Mouse (Mus musculus) c-Kit-positive CD71-positive TER-119-negative erythroid progenitor cells, embryonic 14.5 days (primary cell): ENCODE results near the gene Plxna2.
A peak's percentile ranks its signal among the peaks of the same experiment; 100 is the strongest.

Experiments used
- DNase-seq: peaks from one replicate; pipeline ENCODE4 v3.0.0-alpha.2; 2013; ENCODE audit warnings: low read depth

Gene Plxna2

DNA sequence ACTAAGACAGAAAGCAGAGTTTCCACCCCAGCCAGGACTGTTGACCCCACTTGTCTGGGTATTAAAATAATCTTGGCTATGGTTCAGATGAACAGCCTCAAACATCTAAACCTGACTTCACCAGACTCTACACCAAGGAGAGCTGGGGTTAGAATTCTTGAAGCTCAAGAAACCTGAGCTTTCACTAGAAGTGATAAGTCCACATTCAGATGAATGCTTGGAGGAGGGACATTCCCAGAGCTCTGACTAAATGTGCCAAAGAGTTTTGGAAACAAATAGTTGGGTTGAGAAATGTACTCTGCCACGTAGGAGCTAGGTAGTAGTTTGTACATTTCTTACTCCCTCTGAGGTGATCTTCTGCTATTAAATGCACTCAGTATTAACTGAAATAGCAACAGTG is 203.7 kb downstream of the Plxna2 start:
- no peak for DNase-seq

DNA sequence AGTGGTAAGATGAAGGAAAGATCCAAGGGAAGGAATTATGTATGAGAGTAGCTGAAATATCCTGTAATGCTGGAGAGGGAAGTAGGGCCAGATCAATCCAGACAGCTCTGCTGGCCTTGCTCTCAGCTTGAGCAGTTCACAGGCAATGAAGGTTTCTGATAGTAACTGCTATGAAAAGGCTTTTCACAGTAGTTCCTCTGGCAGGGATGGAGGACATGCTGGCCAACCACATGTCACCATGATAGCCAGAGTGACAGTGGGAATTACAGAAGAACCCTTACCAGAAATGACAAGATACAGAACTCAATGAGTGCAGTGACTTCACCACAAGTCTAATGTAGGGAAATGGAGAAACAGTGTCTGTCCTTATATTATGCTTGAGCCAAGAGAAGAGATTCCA is 210.3 kb downstream of the Plxna2 start:
- no peak for DNase-seq

DNA sequence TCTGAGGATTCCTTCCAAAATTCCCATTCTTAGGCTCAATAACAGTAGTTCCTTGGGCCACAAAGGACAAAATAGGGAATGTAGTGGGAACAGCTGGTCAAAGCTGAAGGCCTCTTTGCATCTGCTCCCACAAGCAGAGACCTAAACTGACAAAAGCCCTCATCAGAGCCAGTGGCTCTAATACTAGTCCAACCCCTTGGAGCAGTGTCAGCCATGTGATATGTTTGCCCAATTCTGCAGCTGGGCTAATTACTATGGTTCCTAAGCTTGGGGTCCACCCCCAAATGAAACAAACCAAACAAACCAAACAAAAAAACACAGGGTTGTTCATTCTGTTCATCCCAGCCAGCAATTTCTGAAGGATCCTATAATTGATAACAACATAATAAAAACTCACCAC is 217.2 kb downstream of the Plxna2 start:
- DNase-seq, result no peak

DNA sequence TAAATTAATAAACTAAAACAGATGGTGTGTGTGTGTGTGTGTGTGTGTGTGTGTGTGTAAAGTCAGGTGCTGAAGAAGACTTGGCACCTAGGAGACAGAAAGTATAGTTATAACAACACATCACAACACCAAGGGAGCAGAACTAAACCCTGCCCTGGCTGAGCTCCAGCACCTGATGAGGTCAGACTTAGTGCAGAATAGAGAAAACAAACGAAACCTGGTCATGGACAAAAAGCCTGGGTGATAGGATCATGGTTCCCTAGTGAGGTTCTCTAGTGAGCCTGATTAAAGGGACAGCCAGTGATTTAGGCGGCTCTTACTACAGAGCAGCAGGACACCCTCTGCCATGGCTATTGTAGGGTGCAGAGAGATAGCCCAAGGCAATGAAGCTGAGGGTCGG is 218.2 kb downstream of the Plxna2 start:
- no peak for DNase-seq

DNA sequence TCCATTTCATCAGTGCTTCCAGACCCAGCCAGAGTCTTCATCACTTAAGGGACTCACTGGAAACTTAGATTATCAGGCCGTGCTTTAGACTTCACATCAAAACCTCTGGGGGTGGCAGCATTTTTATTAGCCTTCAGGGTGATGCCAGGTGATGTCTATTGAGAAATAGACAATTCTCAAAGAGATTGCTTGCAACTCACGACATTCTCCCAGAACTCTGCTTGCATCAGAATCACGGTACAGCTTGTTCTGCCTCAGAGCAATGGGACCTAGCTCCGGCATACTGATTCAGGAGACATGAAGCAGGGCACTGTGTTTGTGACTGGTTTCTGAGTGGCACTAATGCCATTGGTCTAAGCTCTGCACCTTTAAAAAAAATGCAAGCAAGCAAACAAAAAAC is 218.7 kb downstream of the Plxna2 start:
- no peak for DNase-seq

DNA sequence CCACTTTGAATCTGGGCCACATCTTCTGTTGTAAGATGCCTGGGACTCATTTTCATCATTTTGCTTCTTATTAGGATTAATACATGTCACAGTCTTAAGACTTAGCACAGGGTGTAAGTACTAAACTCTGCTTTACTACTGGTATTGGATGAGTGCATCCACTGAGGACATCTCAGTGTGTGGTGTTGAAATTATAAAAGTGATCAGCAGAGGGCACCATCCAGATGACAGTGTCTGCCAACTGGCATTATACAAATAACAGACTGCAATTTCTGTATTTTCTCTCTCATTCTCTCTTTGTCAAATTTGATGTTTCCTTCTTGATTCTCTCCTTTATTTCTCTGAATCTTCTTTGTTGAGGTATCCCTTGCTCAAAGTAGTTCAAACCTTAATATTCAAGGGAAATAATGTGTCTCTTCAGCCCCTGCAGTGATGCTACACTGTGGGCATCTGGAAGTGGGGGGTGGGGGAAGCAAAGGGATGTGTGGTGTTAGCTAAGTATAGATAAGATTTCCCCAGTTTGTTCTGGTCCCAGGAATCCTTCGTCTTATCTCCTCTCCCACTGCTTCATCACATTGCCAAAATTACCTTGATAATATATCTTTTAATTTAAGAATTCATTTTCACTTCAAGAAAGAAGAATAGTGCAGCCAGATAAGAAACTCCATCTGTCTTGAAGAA is 221.4 kb downstream of the Plxna2 start:
- peak; percentile 3 for DNase-seq

DNA sequence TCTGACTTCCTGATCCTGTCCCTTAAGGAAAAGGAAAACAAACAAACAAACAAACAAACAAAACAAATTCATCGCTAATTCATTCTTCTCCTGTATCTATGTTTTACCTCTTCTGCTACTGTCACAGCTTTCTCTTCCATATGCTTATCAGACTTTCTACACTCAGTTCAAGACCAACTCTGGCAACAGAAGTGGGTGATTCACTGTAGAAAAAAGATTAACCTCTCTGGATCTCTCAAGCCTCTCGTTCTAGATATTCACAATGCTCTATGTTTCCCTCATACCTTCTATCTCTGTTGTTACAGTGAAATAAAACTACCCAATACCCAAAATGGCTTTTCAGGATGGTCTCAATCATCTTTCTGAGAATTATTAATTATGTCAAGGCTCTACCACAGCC is 225.0 kb downstream of the Plxna2 start:
- no peak for DNase-seq

DNA sequence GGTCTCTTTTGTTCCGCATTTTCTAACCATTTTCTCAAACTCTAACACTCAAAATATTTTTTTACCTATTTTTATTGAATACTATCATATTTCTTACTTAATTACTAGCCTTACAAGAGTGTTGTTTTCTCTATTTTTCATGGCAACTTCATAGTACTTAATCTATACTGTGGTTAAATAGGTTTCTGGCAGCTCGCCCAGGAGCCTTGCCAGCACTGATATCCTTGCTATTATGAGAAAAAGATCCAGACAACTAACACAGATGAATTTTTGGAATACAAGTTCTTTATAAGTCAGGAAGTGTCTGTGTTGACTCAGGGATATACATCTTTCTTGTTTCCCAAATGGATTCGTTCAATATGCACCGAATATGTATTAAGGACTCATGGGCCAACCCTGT is 229.0 kb downstream of the Plxna2 start:
- DNase-seq, result no peak

DNA sequence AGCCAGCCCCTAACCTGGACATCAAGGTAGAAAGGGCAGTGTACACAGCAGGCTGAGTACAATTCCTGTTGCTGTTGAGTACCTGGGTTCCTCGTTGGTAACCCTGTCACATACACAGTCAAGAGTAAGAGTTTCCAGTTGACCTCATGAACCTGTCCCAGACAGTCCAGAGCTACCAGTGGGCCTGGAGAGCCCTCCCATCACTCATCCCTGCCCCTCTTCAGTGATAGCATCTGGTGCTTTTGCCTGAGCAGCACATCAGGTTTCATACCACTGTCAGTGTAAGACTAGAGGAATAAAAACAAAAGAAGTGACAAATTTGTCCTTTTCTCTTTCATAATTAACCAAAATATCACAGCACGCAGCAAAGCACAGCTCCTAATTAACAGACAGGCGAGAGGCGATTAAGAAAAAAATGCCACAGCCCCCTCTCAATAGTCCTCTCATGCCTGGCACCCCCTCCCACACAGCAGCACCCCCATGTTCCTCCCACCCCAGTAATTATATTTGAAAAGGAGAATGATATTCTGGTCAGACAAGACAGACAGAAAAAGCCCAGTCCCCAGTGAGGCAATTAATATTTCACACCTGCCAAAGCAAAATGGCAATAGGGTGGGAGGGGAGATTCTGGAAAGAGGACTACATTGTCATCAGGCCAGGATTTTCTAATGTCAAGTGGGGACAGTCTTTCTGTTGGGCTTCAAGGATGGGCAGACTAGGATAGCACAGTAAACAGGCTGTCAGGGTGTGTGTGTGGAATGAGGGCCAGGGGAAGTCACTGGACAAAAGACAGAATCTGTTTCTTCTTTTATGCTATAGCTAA is 233.4 kb downstream of the Plxna2 start:
- DNase-seq, result no peak

DNA sequence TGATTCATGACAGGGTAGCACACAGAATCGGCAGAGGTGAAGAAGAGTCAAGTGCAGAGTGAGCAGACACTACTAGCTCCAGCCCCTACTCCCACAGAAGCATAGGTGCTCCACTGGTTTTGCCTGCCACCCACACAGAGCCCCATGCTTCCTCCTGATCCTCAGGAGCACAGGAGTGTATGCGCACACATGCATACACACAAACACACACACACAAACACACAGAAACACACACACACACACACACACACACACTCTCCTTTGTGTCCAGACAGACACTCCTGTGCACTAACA is 234.0 kb downstream of the Plxna2 start:
- DNase-seq, result no peak
